In genomic region chr10:26828412-26829137, GRCm38 (mm10) we compare ENCODE assay signal across 9 mouse cellular contexts.
A peak's percentile ranks its signal among the peaks of the same experiment; 100 is the strongest.
DNase-seq lines count a peak whose midpoint lies in the region; ATAC-seq lines count a peak whose summit lies in the region.
"Had no signal": no experiment of that assay in that cellular context is flagged by ENCODE, and none has a peak within 500 bp of the region (broad histone marks: within the 10 kb centered on the region; RNA-seq: fewer than 3 reads in every experiment).

No protein-coding gene starts in this region.

- H3K4me3 ChIP-seq in forebrain, embryonic 10.5 days = no peak overlapping the region
- H3K4me3 ChIP-seq in forebrain, embryonic 11.5 days (ENCODE audit: low read depth, low read length) = no peak overlapping the region
- no peak overlapping the region for H3K4me3 ChIP-seq in forebrain, embryonic 16.5 days (replicated peaks; ENCODE audit: low read length)

- ATAC-seq in forebrain, embryonic 11.5 days (replicated peaks; ENCODE audit: low FRiP score) = no peak
- ATAC-seq in forebrain, embryonic 16.5 days = no peak

- DNase-seq in forebrain, embryonic 10.5 days (ENCODE audit: extremely low spot score, low spot score) = no peak
- no peak for DNase-seq in forebrain, embryonic 11.5 days (ENCODE audit: low spot score)
- peak; percentile 16 for DNase-seq in kidney, adult 18-20 months
- peak; percentile 59 for DNase-seq in lung, postnatal 36 days
- DNase-seq in frontal cortex, postnatal 36 days (ENCODE audit: low spot score in 2 of 2) = no peak
- no peak for DNase-seq in frontal cortex, postnatal 10 days (ENCODE audit: low spot score in 2 of 2)
- DNase-seq in ovary, postnatal 10 days (ENCODE audit: low spot score) = no peak

- H3K9me3 ChIP-seq in forebrain, embryonic 10.5 days = no peaks in the 10 kb centered on the region
- H3K9me3 ChIP-seq in forebrain, embryonic 11.5 days (ENCODE audit: control insufficient read depth, low read length) = no peaks in the 10 kb centered on the region
- no peaks in the 10 kb centered on the region for H3K9me3 ChIP-seq in forebrain, embryonic 16.5 days (ENCODE audit: control insufficient read depth, low read length)
- H3K9me3 ChIP-seq: G1E had no signal

- no peak overlapping the region for H3K9ac ChIP-seq in forebrain, embryonic 11.5 days (ENCODE audit: low read length)
- H3K9ac ChIP-seq in forebrain, embryonic 16.5 days (replicated peaks; ENCODE audit: low read depth, low read length) = no peak overlapping the region

- H3K27ac ChIP-seq in forebrain, embryonic 10.5 days = 0 out of 2 replicates have a peak overlapping the region, but pooled peaks have one; percentile 40
- no peak overlapping the region for H3K27ac ChIP-seq in forebrain, embryonic 11.5 days (ENCODE audit: low read depth, low read length)
- H3K27ac ChIP-seq in forebrain, embryonic 16.5 days (ENCODE audit: low read length) = peak overlapping the region; percentile 78

- no peaks in the 10 kb centered on the region for H3K36me3 ChIP-seq in forebrain, embryonic 10.5 days (replicated peaks)
- no peaks in the 10 kb centered on the region for H3K36me3 ChIP-seq in forebrain, embryonic 11.5 days (ENCODE audit: control insufficient read depth, insufficient read depth, low read length)
- no peaks in the 10 kb centered on the region for H3K36me3 ChIP-seq in forebrain, embryonic 16.5 days (ENCODE audit: control insufficient read depth, insufficient read depth)
- H3K36me3 ChIP-seq: G1E had no signal

- no peak overlapping the region for H3K4me2 ChIP-seq in forebrain, embryonic 11.5 days (ENCODE audit: low read depth, low read length, severe bottlenecking)
- H3K4me2 ChIP-seq in forebrain, embryonic 16.5 days (ENCODE audit: low read length) = no peak overlapping the region

- peaks cover 40% of the 10 kb centered on the region for H3K4me1 ChIP-seq in forebrain, embryonic 10.5 days
- peaks cover 8% of the 10 kb centered on the region for H3K4me1 ChIP-seq in forebrain, embryonic 11.5 days (replicated peaks; ENCODE audit: control insufficient read depth, insufficient read depth, low read length)
- peaks cover 26% of the 10 kb centered on the region for H3K4me1 ChIP-seq in forebrain, embryonic 16.5 days (replicated peaks; ENCODE audit: control insufficient read depth, insufficient read depth, low read length)

- 81% methylated on average over 9 of the region's 9 CpGs for WGBS in forebrain, embryonic 10.5 days
- 73% methylated on average over 9 of the region's 9 CpGs for WGBS in forebrain, embryonic 11.5 days
- WGBS in forebrain, embryonic 16.5 days = 53% methylated on average over 9 of the region's 9 CpGs

- no peaks in the 10 kb centered on the region for H3K27me3 ChIP-seq in forebrain, embryonic 10.5 days (ENCODE audit: poor library complexity, severe bottlenecking)
- no peaks in the 10 kb centered on the region for H3K27me3 ChIP-seq in forebrain, embryonic 11.5 days (ENCODE audit: control insufficient read depth, insufficient read depth, low read length)
- no peaks in the 10 kb centered on the region for H3K27me3 ChIP-seq in forebrain, embryonic 16.5 days (replicated peaks; ENCODE audit: control insufficient read depth, insufficient read depth, low read length)

Comparison
In these comparisons a context has a peak if more than half of its experiments do, and no peak if none do; other contexts are left out.
1. DNase-seq: peak in kidney, adult 18-20 months (single experiment) and lung, postnatal 36 days (single experiment); none in forebrain, embryonic 10.5 days (single experiment), forebrain, embryonic 11.5 days (single experiment), frontal cortex, postnatal 36 days (0 of 2), frontal cortex, postnatal 10 days (0 of 2) and ovary, postnatal 10 days (single experiment).